Mouse (Mus musculus): Measurements from ENCODE around the gene Hist2h3c2. TPM values are rescaled to one million over a fixed set of nuclear protein-coding genes. Genes with fewer than 3 reads are reported as not detected.

Hist2h3c2 gene
- polyA plus RNA-seq, 1 experiment = 13.5 TPM

- no peak for TF ChIP-seq POLR2A (IDR thresholded peaks at IDR 0.05; ENCODE audit: borderline replicate concordance, low read depth, low read length)
- TF ChIP-seq CTCF (IDR thresholded peaks at IDR 0.05; ENCODE audit: low read depth, low read length) = no peak
- Histone ChIP-seq H3K4me3 (ENCODE audit: insufficient read depth, low read length) (no peak overlapping the region), H3K4me1 (ENCODE audit: control insufficient read depth, insufficient read depth, low read length) (peaks cover 45% of the 10 kb centered on the region), H3K27ac (ENCODE audit: insufficient read depth, low read depth, low read length) (no peak overlapping the region)
Measured at GRCm38 (mm10) chr3:96230910-96231757, 7.8 kb downstream of the Hist2h3c2 start.

- peaks cover 52% of the 10 kb centered on the region for H3K4me1 ChIP-seq (ENCODE audit: control insufficient read depth, insufficient read depth, low read length)
- TF ChIP-seq CTCF (IDR thresholded peaks at IDR 0.05; ENCODE audit: low read depth, low read length) (no peak), POLR2A (IDR thresholded peaks at IDR 0.05; ENCODE audit: borderline replicate concordance, low read depth, low read length) (no peak)
- no peak overlapping the region for H3K4me3 ChIP-seq (ENCODE audit: insufficient read depth, low read length)
- H3K27ac ChIP-seq (ENCODE audit: insufficient read depth, low read depth, low read length) = no peak overlapping the region
Measured at GRCm38 (mm10) chr3:96230404-96230803, 8.5 kb downstream of the Hist2h3c2 start.

GRCm38 (mm10) chr3:96228828-96229227 is 10.1 kb downstream of the Hist2h3c2 start:
- Histone ChIP-seq H3K4me1 (ENCODE audit: control insufficient read depth, insufficient read depth, low read length) (peaks cover 66% of the 10 kb centered on the region), H3K4me3 (ENCODE audit: insufficient read depth, low read length) (no peak overlapping the region), H3K27ac (ENCODE audit: insufficient read depth, low read depth, low read length) (peak overlapping the region; percentile 28; the same call in 1 of the 2 replicates)
- no peak for TF ChIP-seq POLR2A (IDR thresholded peaks at IDR 0.05; ENCODE audit: borderline replicate concordance, low read depth, low read length)
- no peak for TF ChIP-seq CTCF (IDR thresholded peaks at IDR 0.05; ENCODE audit: low read depth, low read length)

- TF ChIP-seq POLR2A (IDR thresholded peaks at IDR 0.05; ENCODE audit: borderline replicate concordance, low read depth, low read length) = no peak
- TF ChIP-seq CTCF (IDR thresholded peaks at IDR 0.05; ENCODE audit: low read depth, low read length) = no peak
- peak overlapping the region; percentile 11; the same call in 1 of the 2 replicates for H3K4me3 ChIP-seq (ENCODE audit: insufficient read depth, low read length)
- peaks cover 70% of the 10 kb centered on the region for H3K4me1 ChIP-seq (ENCODE audit: control insufficient read depth, insufficient read depth, low read length)
- H3K27ac ChIP-seq (ENCODE audit: insufficient read depth, low read depth, low read length) = peak overlapping the region; percentile 93
Measured at GRCm38 (mm10) chr3:96226695-96227648, 12.0 kb downstream of the Hist2h3c2 start.

- Histone ChIP-seq H3K4me3 (ENCODE audit: insufficient read depth, low read length) (peak overlapping the region; percentile 7), H3K4me1 (ENCODE audit: control insufficient read depth, insufficient read depth, low read length) (peaks cover 62% of the 10 kb centered on the region), H3K27ac (ENCODE audit: insufficient read depth, low read depth, low read length) (peak overlapping the region; percentile 83)
- TF ChIP-seq CTCF (IDR thresholded peaks at IDR 0.05; ENCODE audit: low read depth, low read length) = no peak
- TF ChIP-seq POLR2A (IDR thresholded peaks at IDR 0.05; ENCODE audit: borderline replicate concordance, low read depth, low read length) = no peak
Measured at GRCm38 (mm10) chr3:96225421-96225820, 13.5 kb downstream of the Hist2h3c2 start.

GRCm38 (mm10) chr3:96222774-96223173 is 16.2 kb downstream of the Hist2h3c2 start:
- peak overlapping the region; percentile 80 for H3K27ac ChIP-seq (ENCODE audit: insufficient read depth, low read depth, low read length)
- peaks cover 40% of the 10 kb centered on the region for H3K4me1 ChIP-seq (ENCODE audit: control insufficient read depth, insufficient read depth, low read length)
- peak overlapping the region; percentile 50 for H3K4me3 ChIP-seq (ENCODE audit: insufficient read depth, low read length)
- TF ChIP-seq POLR2A (IDR thresholded peaks at IDR 0.05; ENCODE audit: borderline replicate concordance, low read depth, low read length) (no peak), CTCF (IDR thresholded peaks at IDR 0.05; ENCODE audit: low read depth, low read length) (no peak)

- Histone ChIP-seq H3K4me1 (ENCODE audit: control insufficient read depth, insufficient read depth, low read length) (peaks cover 31% of the 10 kb centered on the region), H3K4me3 (ENCODE audit: insufficient read depth, low read length) (peak overlapping the region; percentile 69), H3K27ac (ENCODE audit: insufficient read depth, low read depth, low read length) (peak overlapping the region; percentile 80)
- TF ChIP-seq POLR2A (IDR thresholded peaks at IDR 0.05; ENCODE audit: borderline replicate concordance, low read depth, low read length) (no peak), CTCF (IDR thresholded peaks at IDR 0.05; ENCODE audit: low read depth, low read length) (no peak)
Measured at GRCm38 (mm10) chr3:96221640-96222038, 17.3 kb downstream of the Hist2h3c2 start.

GRCm38 (mm10) chr3:96220765-96221639 is 17.9 kb downstream of the Hist2h3c2 start, which contains the start of the genes Hist2h2ac and Hist2h2be:
Gene Hist2h2ac (minus strand): TSS chr3:96220880.
Gene Hist2h2be (plus strand): TSS chr3:96221119.
- Histone ChIP-seq H3K4me1 (ENCODE audit: control insufficient read depth, insufficient read depth, low read length) (peaks cover 27% of the 10 kb centered on the region), H3K4me3 (ENCODE audit: insufficient read depth, low read length) (peak within 1 kb of the TSS; percentile 83), H3K27ac (ENCODE audit: insufficient read depth, low read depth, low read length) (peak within 1 kb of the TSS; percentile 94)
- TF ChIP-seq POLR2A (IDR thresholded peaks at IDR 0.05; ENCODE audit: borderline replicate concordance, low read depth, low read length) (0 out of 2 replicates have a peak, but pooled peaks have one; percentile 85), CTCF (IDR thresholded peaks at IDR 0.05; ENCODE audit: low read depth, low read length) (no peak)
